Mouse (Mus musculus) testis, adult 2 months (tissue): Measurements from ENCODE around the gene 2900011O08Rik. TPM values are rescaled to one million over a fixed set of nuclear protein-coding genes. Genes with fewer than 3 reads are reported as not detected.
"Not testable (repeated sequence)": the region's sequence is repeated elsewhere in the genome, so short reads cannot be mapped to it uniquely, and the experiment has no call there.

Experiments
- H3K27ac ChIP-seq: fragments of 200-500 bp; 2 replicates; pipeline ENCODE4 v1.5.1; 2012; ENCODE audit warnings: low read depth, low read length; ENCODE audit not compliant: control insufficient read depth, insufficient read depth
- H3K27me3 ChIP-seq: fragments of 200-500 bp; 2 replicates; pipeline ENCODE4 v1.6.1; 2012; ENCODE audit warnings: mild to moderate bottlenecking, low read length, moderate library complexity; ENCODE audit not compliant: control insufficient read depth, insufficient read depth
- H3K36me3 ChIP-seq: fragments of 200-500 bp; 2 replicates; pipeline ENCODE4 v1.6.1; 2012; ENCODE audit warnings: mild to moderate bottlenecking, low read length; ENCODE audit not compliant: control insufficient read depth, insufficient read depth
- H3K4me1 ChIP-seq: fragments of 200-500 bp; 2 replicates; pipeline ENCODE4 v1.6.1; 2012; ENCODE audit warnings: low read length; ENCODE audit not compliant: control insufficient read depth, insufficient read depth
- H3K4me3 ChIP-seq: fragments of 200-500 bp; 2 replicates; pipeline ENCODE4 v1.5.1; 2012; ENCODE audit warnings: low read depth, mild to moderate bottlenecking, low read length, moderate library complexity, mixed read lengths; ENCODE audit not compliant: control insufficient read depth
- CTCF ChIP-seq: fragments of 200-500 bp; IDR thresholded peaks from 2 replicates; pipeline ENCODE4 v1.5.1; 2012; ENCODE audit warnings: low read depth, mild to moderate bottlenecking, inconsistent platforms, low read length, moderate library complexity; ENCODE audit not compliant: control insufficient read depth, insufficient read depth, insufficient replicate concordance
- POLR2A ChIP-seq: fragments of 200-500 bp; IDR thresholded peaks from 2 replicates; pipeline ENCODE4 v1.6.1; 2012; ENCODE audit warnings: low read depth, mild to moderate bottlenecking, inconsistent platforms, low read length, moderate library complexity; ENCODE audit not compliant: control insufficient read depth
- polyA plus RNA-seq: library from polyadenylated mRNA; depleted of rRNA; stranded (reverse); fragments of >200 nt; gene quantifications from 2 replicates; pipeline ENCODE4 v1.2.3, GENCODE M21; 2012

The 2900011O08Rik gene
- polyA plus RNA-seq, 1 experiment = 17.3 TPM

- Histone ChIP-seq H3K27ac (no peak overlapping the region), H3K4me3 (no peak overlapping the region), H3K36me3 (no peaks in the 10 kb centered on the region), H3K27me3 (no peaks in the 10 kb centered on the region), H3K4me1 (no peaks in the 10 kb centered on the region)
- no peak for TF ChIP-seq POLR2A
- TF ChIP-seq CTCF = no peak
Measured at GRCm38 (mm10) chr16:13951245-13951644, 35.2 kb upstream of the 2900011O08Rik start.

GRCm38 (mm10) chr16:13962053-13962452 lies 24.4 kb upstream of the 2900011O08Rik start:
- no peak overlapping the region for H3K27ac ChIP-seq
- no peaks in the 10 kb centered on the region for H3K4me1 ChIP-seq
- no peak for TF ChIP-seq CTCF
- TF ChIP-seq POLR2A = no peak
- H3K27me3 ChIP-seq = no peaks in the 10 kb centered on the region
- no peak overlapping the region for H3K4me3 ChIP-seq
- H3K36me3 ChIP-seq = no peaks in the 10 kb centered on the region

- Histone ChIP-seq H3K27ac (no peak overlapping the region), H3K4me1 (no peaks in the 10 kb centered on the region), H3K27me3 (no peaks in the 10 kb centered on the region), H3K4me3 (no peak overlapping the region), H3K36me3 (no peaks in the 10 kb centered on the region)
- TF ChIP-seq POLR2A (no peak), CTCF (no peak)
Measured at GRCm38 (mm10) chr16:13969096-13969495, 17.3 kb upstream of the 2900011O08Rik start.

GRCm38 (mm10) chr16:13972051-13972450 lies 14.4 kb upstream of the 2900011O08Rik start:
- Histone ChIP-seq H3K36me3 (no peaks in the 10 kb centered on the region), H3K27me3 (no peaks in the 10 kb centered on the region), H3K27ac (no peak overlapping the region), H3K4me3 (no peak overlapping the region), H3K4me1 (no peaks in the 10 kb centered on the region)
- TF ChIP-seq POLR2A (no peak), CTCF (no peak)

- not testable (repeated sequence) for H3K27me3 ChIP-seq, H3K4me3 ChIP-seq, H3K36me3 ChIP-seq, H3K27ac ChIP-seq, H3K4me1 ChIP-seq
Measured at GRCm38 (mm10) chr16:13976358-13976896, 10.0 kb upstream of the 2900011O08Rik start.

GRCm38 (mm10) chr16:13977026-13977425 lies 9.4 kb upstream of the 2900011O08Rik start:
- H3K4me1 ChIP-seq, H3K36me3 ChIP-seq, H3K4me3 ChIP-seq, H3K27ac ChIP-seq, H3K27me3 ChIP-seq: not testable (repeated sequence)

GRCm38 (mm10) chr16:13981726-13982125 lies 4.7 kb upstream of the 2900011O08Rik start:
- not testable (repeated sequence) for H3K36me3 ChIP-seq, H3K27me3 ChIP-seq, H3K4me3 ChIP-seq, H3K4me1 ChIP-seq, H3K27ac ChIP-seq

- H3K4me3 ChIP-seq = no peak overlapping the region
- H3K4me1 ChIP-seq = peaks cover 3% of the 10 kb centered on the region; the same call in 1 of the 2 replicates
- no peaks in the 10 kb centered on the region for H3K27me3 ChIP-seq
- H3K36me3 ChIP-seq = no peaks in the 10 kb centered on the region
- H3K27ac ChIP-seq = no peak overlapping the region
- TF ChIP-seq CTCF (no peak), POLR2A (no peak)
Measured at GRCm38 (mm10) chr16:13983161-13983560, 3.2 kb upstream of the 2900011O08Rik start.
